Mouse (Mus musculus) hindbrain, embryonic 16.5 days (tissue): ENCODE data around the gene Elp1. TPM values are rescaled to one million over a fixed set of nuclear protein-coding genes. Genes with fewer than 3 reads are reported as not detected.

Experiments
- polyA plus RNA-seq: library from polyadenylated mRNA; unstranded; fragments of >200 nt; fragmentation: Nextera tagmentation; extraction: Ambion mirVana; gene quantifications from 2 replicates; pipeline ENCODE4 v1.2.1, GENCODE M21; 2015

Gene Elp1
- polyA plus RNA-seq, 1 experiment from 2014 or later: 56.8 TPM

Other genes starting within 250 kb of the Elp1 start
- gene Gm26657, start 62.3 kb downstream of the Elp1 start, polyA plus RNA-seq: not detected in 2 replicates
- gene Actl7b, start 60.9 kb downstream of the Elp1 start, polyA plus RNA-seq: not detected in 2 replicates
- gene Actl7a, start 58.9 kb downstream of the Elp1 start, polyA plus RNA-seq: not detected in 2 replicates
- 13.1 and 15.2 TPM in 2 replicates for gene Fam206a, start within 50 bp of the Elp1 start, polyA plus RNA-seq
- gene Ctnnal1, start 62.9 kb upstream of the Elp1 start, polyA plus RNA-seq: 13.7 and 14.6 TPM in 2 replicates
- 8.1 and 9.5 TPM in 2 replicates for gene Tmem245, start 145.1 kb upstream of the Elp1 start, polyA plus RNA-seq
- 20.7 and 24.0 TPM in 2 replicates for gene Frrs1l, start 188.1 kb upstream of the Elp1 start, polyA plus RNA-seq